Mouse (Mus musculus) layer of hippocampus, adult 2 months (tissue): ENCODE measurements around the gene Nmral1. TPM values are rescaled to one million over a fixed set of nuclear protein-coding genes. Genes with fewer than 3 reads are reported as not detected.
"Not testable (repeated sequence)": the region's sequence is repeated elsewhere in the genome, so short reads cannot be mapped to it uniquely, and the experiment has no call there.

Source experiments
- DNase-seq, 2 experiments: peaks; one replicate each; pipeline ENCODE4 v3.0.0; 2022; ENCODE audit warnings: low spot score in 2 of 2
- H3K27ac ChIP-seq: fragments of 200-600 bp; 2 replicates; pipeline ENCODE4 v1.8.1; 2022
- H3K4me3 ChIP-seq: fragments of 200-600 bp; 2 replicates; pipeline ENCODE4 v1.8.1; 2022; ENCODE audit warnings: mild to moderate bottlenecking
- CTCF ChIP-seq: fragments of 200-600 bp; conservative IDR thresholded peaks from 2 replicates; pipeline ENCODE4 v1.8.1; 2022; ENCODE audit warnings: antibody characterized with exemption, mild to moderate bottlenecking, moderate library complexity
- long read RNA-seq, 2 experiments: library from polyadenylated mRNA; stranded (forward); transcript quantifications; one replicate each; pipeline ENCODE4 v2.0.0; 2021; ENCODE audit warnings: borderline mapping rate in 2 of 2
- total RNA-seq, 2 experiments: library from RNA; stranded (reverse); gene quantifications; 2 replicates each; pipeline ENCODE4 v1.2.3; 2021

The Nmral1 gene
- total RNA-seq, result 10 to 100 TPM; 16.8 to 17.4 TPM
- long read RNA-seq, experiment 1, transcript Nmral1-204 (5 exons, 2,440 nt), result major isoform, 8 of 11 reads
- long read RNA-seq, experiment 1, partial matches to known transcripts, result 3 of 11 reads
- long read RNA-seq, experiment 1, other reads (novel, unspliced or antisense), result 0 of 11 reads
- long read RNA-seq, experiment 2, transcript Nmral1-204 (5 exons, 2,440 nt), result major isoform, 5 of 6 reads
- long read RNA-seq, experiment 2, partial matches to known transcripts, result 1 of 6 reads
- long read RNA-seq, experiment 2, other reads (novel, unspliced or antisense), result 0 of 6 reads

DNA sequence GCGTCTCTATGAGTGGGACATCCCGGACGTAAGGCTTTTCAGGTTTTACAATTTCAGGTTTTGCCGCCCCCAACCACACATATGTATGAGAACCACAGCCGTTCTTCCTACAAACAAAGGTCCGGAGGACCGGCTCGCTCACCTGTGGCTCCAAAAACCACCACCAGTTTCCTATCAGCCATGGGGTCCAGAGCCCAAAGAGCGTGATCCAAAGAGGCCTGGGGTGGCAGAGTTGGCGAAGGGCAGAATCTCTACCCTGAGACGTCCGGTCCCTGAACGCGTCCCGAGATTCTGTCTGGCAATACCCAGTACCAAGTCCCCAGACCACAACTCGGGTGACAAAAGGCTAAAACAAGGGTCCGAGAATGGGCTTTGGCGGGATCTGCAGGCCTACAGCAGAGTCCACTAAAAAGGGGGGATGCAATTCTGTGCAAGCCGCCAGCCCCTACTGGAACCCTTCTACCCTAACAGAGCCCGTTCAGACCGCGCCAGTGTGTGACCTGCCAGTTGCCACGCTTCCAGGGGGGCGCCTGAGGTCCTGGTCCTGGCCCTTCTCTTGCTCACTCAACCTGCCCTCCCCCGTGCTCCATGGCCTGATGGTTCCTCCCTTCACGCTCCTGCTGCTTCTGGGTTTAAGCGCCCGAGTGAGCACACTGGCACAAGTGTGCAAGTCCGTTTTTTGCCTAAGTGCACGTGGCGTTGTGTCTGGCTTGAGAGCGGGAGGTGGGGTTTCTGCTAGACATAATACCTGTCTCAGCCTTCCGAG lies at the start of gene Nmral1:
Gene Nmral1 (minus strand): TSS at position 604 of the 766 bp plus-strand sequence.
- Histone ChIP-seq H3K4me3 (peak within 1 kb of the TSS; percentile 70), H3K27ac (peak within 1 kb of the TSS; percentile 92)
- no peak for TF ChIP-seq CTCF
- DNase-seq, result peak; percentile 52 to 54

DNA sequence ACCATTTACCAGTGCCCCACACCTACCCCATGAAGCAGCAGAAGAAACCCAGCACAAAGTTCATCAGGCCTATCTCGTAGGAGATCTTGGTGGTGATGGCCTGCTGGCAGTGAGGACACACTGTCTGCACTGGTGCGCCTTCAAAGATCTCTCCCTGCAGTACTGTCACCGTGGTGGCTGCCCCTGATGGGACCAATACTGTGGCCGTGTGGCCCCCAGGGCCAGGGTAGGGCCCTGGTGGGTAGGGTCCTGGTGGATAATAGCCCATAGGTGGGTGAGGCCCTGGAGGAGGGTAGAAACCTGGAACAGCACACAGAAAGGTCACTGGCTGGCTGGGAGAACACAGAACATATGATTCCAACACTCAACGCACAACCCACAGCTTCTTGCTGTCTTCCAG lies 49.6 kb upstream of the Nmral1 start:
- DNase-seq, result no peak
- H3K27ac ChIP-seq, result 0 out of 2 replicates have a peak overlapping the region, but pooled peaks have one; percentile 1
- TF ChIP-seq CTCF, result no peak
- no peak overlapping the region for H3K4me3 ChIP-seq

DNA sequence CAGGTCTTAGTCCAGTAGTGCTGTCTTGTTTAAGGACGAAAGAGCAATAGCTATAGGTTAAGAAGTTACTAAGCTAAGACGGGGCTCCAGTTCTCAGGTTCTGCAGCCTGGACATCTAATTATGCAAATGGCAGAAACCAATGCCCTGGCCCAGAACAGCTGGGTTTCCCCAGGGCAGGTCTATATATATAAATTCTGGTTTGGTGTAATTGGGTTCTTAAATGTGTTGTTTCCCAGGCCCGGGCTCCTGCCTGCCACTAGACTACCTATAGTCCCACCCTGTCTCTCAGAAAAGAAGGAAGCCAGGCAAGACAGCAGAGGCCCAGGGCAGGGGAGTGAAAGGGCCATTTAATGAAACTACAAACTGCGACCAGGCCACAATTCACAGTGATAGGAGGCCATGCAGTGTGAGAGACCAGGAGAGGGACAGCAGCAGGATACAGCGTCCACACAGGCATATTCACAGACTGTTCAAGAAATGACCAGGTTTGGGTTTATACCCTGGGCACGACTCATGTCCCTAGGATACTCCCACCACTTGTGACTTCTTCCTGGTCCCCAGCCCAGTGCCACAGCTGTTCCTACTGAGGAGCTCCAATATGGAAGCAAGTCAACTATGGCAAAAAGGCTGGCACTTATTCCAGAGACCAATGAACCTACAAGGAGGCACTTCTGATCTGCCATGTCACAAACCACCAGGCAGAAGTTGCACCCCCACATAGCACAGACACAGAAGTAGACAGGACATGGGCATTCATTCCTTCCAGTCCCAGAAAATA lies 48.0 kb upstream of the Nmral1 start:
- H3K27ac ChIP-seq, result peak overlapping the region; percentile 39; the same call in 1 of the 2 replicates
- no peak for TF ChIP-seq CTCF
- DNase-seq, result no peak
- H3K4me3 ChIP-seq, result no peak overlapping the region

DNA sequence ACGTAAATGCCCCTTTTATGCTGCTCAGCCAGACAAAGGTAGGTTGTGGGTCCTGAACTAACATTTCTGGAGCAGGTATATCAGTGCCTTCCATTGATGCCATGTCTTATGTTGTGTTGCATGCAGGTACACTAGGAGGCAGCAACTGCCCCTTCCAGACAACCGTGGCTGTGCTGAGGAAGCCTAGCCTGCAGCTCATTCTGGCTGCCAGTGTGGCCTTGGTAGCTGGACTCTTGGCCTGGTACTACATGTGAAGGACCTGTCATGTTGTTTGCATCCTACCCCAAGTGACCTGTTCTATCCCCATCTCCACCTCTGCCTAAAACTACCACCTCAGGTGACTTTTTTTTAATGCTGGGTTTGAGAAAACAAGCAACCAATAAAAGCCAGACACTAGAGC lies 46.7 kb upstream of the Nmral1 start:
- Histone ChIP-seq H3K27ac (peak overlapping the region; percentile 8; the same call in 1 of the 2 replicates), H3K4me3 (no peak overlapping the region)
- no peak; the same call in 1 of the 2 replicates for TF ChIP-seq CTCF
- DNase-seq, result no peak

DNA sequence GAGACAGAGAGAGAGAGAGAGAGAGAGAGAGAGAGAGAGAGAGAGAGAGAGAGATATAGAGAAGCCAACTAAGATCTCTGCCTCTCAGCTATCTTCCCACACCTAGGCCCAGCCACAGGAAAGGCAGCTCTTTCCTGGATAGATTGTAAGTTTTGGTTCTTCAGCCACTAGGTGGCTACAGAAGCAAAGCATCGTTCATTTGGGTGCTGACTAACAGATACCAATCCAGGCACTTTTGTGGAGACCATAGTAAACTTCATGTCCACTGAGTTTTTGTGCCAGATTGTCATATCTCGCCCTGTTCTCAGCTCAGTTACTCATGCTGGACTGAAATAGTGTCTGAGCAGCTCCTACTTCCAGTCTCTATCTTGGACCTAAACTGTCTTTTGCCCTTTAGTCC lies 44.1 kb upstream of the Nmral1 start:
- Histone ChIP-seq H3K27ac (no peak overlapping the region), H3K4me3 (no peak overlapping the region)
- DNase-seq, result peak; percentile 48 to 54
- TF ChIP-seq CTCF, result peak; percentile 80

DNA sequence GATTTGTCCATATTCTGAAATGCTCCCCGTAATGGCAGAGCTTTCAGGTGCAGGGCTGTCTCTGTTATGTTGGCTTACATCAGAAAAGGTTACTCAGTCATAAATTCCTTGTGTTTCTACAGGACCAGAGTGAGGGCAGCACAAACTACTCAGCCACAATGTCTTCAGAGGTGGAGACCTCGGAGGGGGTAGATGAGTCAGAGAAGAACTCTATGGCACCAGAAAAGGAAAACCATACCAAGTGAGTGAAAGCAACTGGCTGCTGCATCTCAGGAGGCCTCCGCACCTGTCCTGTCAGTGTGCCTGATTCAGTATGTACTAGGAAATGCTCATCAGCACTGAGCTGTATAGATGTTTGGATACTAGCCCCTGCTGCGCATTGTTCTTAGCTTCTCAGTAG lies 43.3 kb upstream of the Nmral1 start:
- Histone ChIP-seq H3K27ac (peak overlapping the region; percentile 28; the same call in 1 of the 2 replicates), H3K4me3 (no peak overlapping the region)
- no peak for DNase-seq
- TF ChIP-seq CTCF, result no peak

DNA sequence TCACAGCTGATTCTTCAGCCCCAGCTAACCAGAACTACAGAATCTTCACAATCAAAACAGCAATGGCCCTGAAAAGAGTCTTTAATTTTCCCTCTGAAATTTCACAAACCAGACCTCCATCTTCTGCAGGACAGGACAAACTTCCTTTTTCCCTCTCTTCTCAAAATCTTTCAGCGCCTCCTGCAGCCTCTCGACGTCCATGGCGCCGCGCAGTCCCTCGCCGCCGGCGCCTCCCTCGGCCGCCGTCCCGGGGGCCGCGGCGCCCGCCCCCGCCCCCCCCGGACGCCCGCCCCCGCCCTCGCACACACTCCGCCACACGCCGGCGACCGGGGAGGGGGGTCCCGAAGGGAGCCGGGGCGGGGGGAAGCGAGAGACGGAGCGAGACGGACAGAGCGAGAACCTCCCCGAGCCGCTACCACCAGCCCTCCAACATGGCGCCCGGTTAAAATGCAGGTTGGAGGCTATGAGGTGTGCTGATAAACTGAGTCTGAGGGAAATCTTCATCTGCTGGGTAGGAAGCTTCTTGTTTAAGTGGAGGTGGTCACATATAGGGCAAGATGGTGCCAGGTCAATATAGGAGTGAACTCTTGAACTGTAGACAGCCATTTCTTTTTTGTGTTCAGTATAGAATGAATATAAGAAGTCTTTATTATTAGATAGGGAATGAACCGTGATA lies 37.6 kb upstream of the Nmral1 start:
- H3K4me3 ChIP-seq, result peak overlapping the region; percentile 41
- not testable (repeated sequence) for DNase-seq
- H3K27ac ChIP-seq, result peak overlapping the region; percentile 75
- peak; percentile 25; the same call in 1 of the 2 replicates for TF ChIP-seq CTCF

DNA sequence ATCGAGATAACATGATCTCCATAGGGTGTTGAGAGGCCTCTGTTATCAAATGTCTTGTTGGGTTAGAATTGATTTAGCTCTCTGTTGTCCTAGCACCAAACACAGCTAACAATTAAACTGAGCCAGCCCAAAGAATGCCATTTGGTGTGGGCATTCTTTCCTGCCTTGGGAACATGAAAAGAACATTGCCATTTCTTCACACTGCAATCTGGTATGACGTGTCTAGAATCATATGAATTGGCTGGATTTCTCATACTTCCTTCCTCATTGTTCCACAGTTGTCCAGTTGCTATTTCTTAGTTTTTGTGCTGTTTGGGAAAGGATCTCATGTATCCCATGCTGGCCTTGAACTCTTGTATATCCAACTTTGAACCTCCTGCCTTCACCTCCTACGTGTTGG lies 34.9 kb upstream of the Nmral1 start:
- no peak for DNase-seq
- no peak overlapping the region for H3K4me3 ChIP-seq
- TF ChIP-seq CTCF, result no peak
- peak overlapping the region; percentile 72 for H3K27ac ChIP-seq

DNA sequence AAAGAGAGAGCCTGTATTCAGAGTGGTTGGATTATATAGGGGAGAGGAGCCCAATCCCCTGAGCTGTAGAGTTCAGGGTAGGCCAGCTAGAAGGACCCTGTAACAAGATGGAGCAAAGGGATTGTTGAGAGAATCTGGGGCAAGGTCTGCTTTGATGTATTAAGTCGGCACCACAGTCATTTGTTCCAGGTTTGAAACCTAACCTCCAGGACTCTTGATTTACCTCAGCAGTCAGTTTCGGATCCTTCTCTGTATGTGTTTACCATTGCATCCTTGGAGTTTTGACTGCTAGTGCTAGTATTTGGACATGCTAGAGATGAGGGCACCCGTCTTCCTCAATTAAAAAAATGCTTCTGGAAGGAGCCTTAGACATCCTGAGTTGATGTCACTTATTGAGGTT lies 33.0 kb upstream of the Nmral1 start:
- H3K4me3 ChIP-seq, result no peak overlapping the region
- no peak for TF ChIP-seq CTCF
- no peak for DNase-seq
- H3K27ac ChIP-seq, result no peak overlapping the region

DNA sequence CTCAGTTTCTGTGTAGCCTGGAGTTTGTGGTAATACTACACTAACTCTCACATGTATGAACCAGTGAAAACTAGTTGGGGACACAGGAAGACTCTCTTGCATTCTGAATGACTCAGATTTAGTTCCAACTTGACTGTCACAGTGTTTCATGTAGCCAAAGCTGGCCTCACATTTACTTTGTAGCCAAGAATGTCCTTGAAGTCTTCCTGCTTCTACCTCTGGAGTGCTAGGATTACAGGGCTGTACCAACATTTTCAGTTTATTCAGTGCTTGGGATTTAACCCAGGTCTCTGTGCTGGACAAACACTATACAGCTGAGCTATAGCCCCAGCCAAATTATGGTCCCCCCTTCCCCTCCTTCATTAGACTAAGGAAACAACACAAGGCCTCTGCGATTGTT lies 23.0 kb upstream of the Nmral1 start:
- DNase-seq, result no peak
- Histone ChIP-seq H3K4me3 (no peak overlapping the region), H3K27ac (no peak overlapping the region; the same call in 1 of the 2 replicates)
- no peak for TF ChIP-seq CTCF

DNA sequence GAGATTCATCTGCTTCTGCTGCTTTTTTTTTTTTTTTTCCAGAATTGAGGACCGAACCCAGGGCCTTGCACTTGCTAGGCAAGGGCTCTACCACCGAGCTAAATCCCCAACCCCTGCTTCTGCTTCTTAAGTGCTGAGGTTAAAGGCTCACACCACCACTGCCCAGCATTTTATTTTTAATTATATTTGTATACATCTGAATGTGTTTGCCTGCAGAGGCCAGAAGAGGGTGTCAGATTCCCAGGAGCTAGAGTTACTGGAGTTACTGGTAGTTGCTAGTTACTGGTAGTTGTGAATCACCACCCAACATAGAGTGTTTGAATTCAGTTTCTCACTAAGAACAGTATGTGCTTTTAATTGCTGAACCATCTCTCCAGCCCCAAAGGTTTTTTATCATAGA lies 20.8 kb upstream of the Nmral1 start:
- DNase-seq, result no peak
- peak; percentile 54 for TF ChIP-seq CTCF
- H3K4me3 ChIP-seq, result no peak overlapping the region
- H3K27ac ChIP-seq, result no peak overlapping the region

DNA sequence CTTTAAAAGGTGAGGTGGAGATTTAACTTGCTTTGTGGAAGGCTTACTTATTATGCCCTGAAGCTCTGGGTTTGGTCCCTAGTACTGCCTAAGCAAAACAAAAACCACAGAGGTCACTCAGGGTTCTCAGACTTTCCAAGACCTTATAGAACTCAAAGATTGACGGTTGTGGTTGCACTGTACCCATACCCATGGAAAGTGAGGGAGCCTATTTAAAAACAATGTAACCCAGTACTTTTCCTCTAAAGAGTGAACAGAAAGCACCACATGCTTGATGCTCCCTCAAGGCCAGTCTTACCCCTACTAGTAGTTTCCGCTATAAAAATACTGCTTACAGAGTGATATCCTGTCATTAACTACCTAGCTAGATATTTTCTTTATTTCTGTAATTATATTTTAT lies 17.1 kb upstream of the Nmral1 start:
- TF ChIP-seq CTCF, result no peak
- no peak for DNase-seq
- H3K4me3 ChIP-seq, result no peak overlapping the region
- no peak overlapping the region for H3K27ac ChIP-seq
